In genomic region chr1:43066573-43066972, GRCm38 (mm10) we compare ENCODE assay signal across 14 mouse cellular contexts. TPM values are rescaled to one million over a fixed set of nuclear protein-coding genes. Genes with fewer than 3 reads are reported as not detected.
DNase-seq lines count a peak whose midpoint lies in the region; ATAC-seq and TF ChIP-seq lines count a peak whose summit lies in the region.
"Had no signal": no experiment of that assay in that cellular context is flagged by ENCODE, and none has a peak within 500 bp of the region (broad histone marks: within the 10 kb centered on the region; RNA-seq: fewer than 3 reads in every experiment).

No protein-coding gene starts in this region.

- no peak for TF ChIP-seq CTCF in lung, postnatal 0 days (IDR thresholded peaks at IDR 0.05)
- no peak for TF ChIP-seq CTCF in lung, adult 2 months (IDR thresholded peaks at IDR 0.05; ENCODE audit: insufficient read depth, low read length)

- intact Hi-C loops in heart, postnatal 10 days (cut with DNase I), result loop anchor here (1.0 kb wide), 1 partner anchor 151 kb away; no protein-coding TSS in a partner anchor

- no peaks in the 10 kb centered on the region; the same call in 1 of the 2 replicates for H3K4me1 ChIP-seq in lung, postnatal 0 days (ENCODE audit: insufficient read depth, low read depth, low read length)
- peaks cover 2% of the 10 kb centered on the region; the same call in 1 of the 2 replicates for H3K4me1 ChIP-seq in lung, adult 2 months (ENCODE audit: control insufficient read depth, insufficient read depth, low read length)

- 60% methylated on average over 8 of the region's 8 CpGs for WGBS in lung, postnatal 0 days
- 64% methylated on average over 8 of the region's 8 CpGs for WGBS in lung, adult 2 months

- H3K27me3 ChIP-seq in lung, postnatal 0 days (replicated peaks; ENCODE audit: insufficient read depth, low read length), result no peaks in the 10 kb centered on the region
- H3K27me3 ChIP-seq: CH12.LX, Patski had no signal

- peaks cover 4% of the 10 kb centered on the region; the same call in 1 of the 2 replicates for H3K36me3 ChIP-seq in lung, postnatal 0 days (ENCODE audit: insufficient read depth, low read length)

- TF ChIP-seq POLR2A in lung, adult 2 months (IDR thresholded peaks at IDR 0.05; ENCODE audit: borderline replicate concordance, extremely low read depth, low read depth, low read length), result no peak

- peak; percentile 63 for ATAC-seq in lung, postnatal 0 days
- ATAC-seq: activated CD4-positive, CD25-positive, alpha-beta regulatory T cell, adult 4 months; CD4-positive, CD25-positive, alpha-beta regulatory T cell, adult 4 months; Patski had no signal

- DNase-seq in heart, adult 11 months, result peak; percentile 31
- no peak for DNase-seq in heart, postnatal 10 days
- DNase-seq in lung, postnatal 0 days (ENCODE audit: low spot score), result peak; percentile 43
- DNase-seq in lung, postnatal 10 days, result no peak
- DNase-seq in lung, postnatal 25 days (ENCODE audit: low spot score), result peak; percentile 27
- DNase-seq in lung, postnatal 14 days, result no peak
- DNase-seq in lung, postnatal 36 days, result peak; percentile 54
- DNase-seq in lung, adult 2 months, result no peak
- DNase-seq: adrenal gland, adult 8-10 months had no signal

- no peak overlapping the region for H3K27ac ChIP-seq in lung, postnatal 0 days (ENCODE audit: low read length)

- H3K9me3 ChIP-seq in lung, postnatal 0 days (ENCODE audit: low read length), result no peaks in the 10 kb centered on the region
- H3K9me3 ChIP-seq: G1E had no signal

- TF ChIP-seq EP300 in lung, postnatal 0 days (IDR thresholded peaks at IDR 0.05), result peak; percentile 54

- H3K4me3 ChIP-seq in lung, postnatal 0 days (ENCODE audit: low read depth, low read length), result no peak overlapping the region
- no peak overlapping the region for H3K4me3 ChIP-seq in lung, adult 2 months (replicated peaks; ENCODE audit: extremely low read depth, low read depth, low read length)

- no peak overlapping the region for H3K4me2 ChIP-seq in lung, postnatal 0 days (replicated peaks; ENCODE audit: low read depth, low read length)

- H3K9ac ChIP-seq in lung, postnatal 0 days (replicated peaks; ENCODE audit: low read depth), result no peak overlapping the region

RNA-seq across cellular contexts. Expression of gene Tgfbrap1, which starts 31.9 kb away (rescaled TPM):
- 10 to 100 TPM; 17.0 TPM for total RNA-seq in heart, postnatal 10 days (2021)
- polyA plus RNA-seq in lung, postnatal 0 days (2015; fragmentation: Nextera tagmentation; extraction: Ambion mirVana), result 7.7 and 8.4 TPM in 2 replicates
- polyA plus RNA-seq in lung, adult 2 months (2012; rRNA removed), result 28.5 and 30.6 TPM in 2 replicates

RNA-seq across cellular contexts. Expression of gene AI597479, which starts 31.9 kb away (rescaled TPM):
- 10 to 100 TPM; 13.0 to 15.3 TPM for total RNA-seq in heart, postnatal 10 days (2021)
- polyA plus RNA-seq in lung, postnatal 0 days (2015; fragmentation: Nextera tagmentation; extraction: Ambion mirVana), result 16.3 and 17.6 TPM in 2 replicates
- 4.3 and 6.6 TPM in 2 replicates for polyA plus RNA-seq in lung, adult 2 months (2012; rRNA removed)

Comparison
In these comparisons a context has a peak if more than half of its experiments do, and no peak if none do; other contexts are left out.
1. DNase-seq: peak in heart, adult 11 months (single experiment), lung, postnatal 0 days (single experiment), lung, postnatal 25 days (single experiment) and lung, postnatal 36 days (single experiment); none in heart, postnatal 10 days (0 of 2), lung, postnatal 10 days (single experiment), lung, postnatal 14 days (single experiment) and lung, adult 2 months (single experiment).